Mouse (Mus musculus) sigmoid colon, adult 10 weeks (tissue): Measurements from ENCODE around the gene Palld. TPM values are rescaled to one million over a fixed set of nuclear protein-coding genes. Genes with fewer than 3 reads are reported as not detected.

Experiments
- polyA plus RNA-seq: library from polyadenylated mRNA; stranded (reverse); fragments of 350-450 nt; fragmentation: Illumina TruSeq; extraction: RNeasy Lipid Tissue Mini Kit (QIAGEN cat#74804); gene quantifications from one replicate; pipeline ENCODE4 v1.2.3, GENCODE M21; 2014; ENCODE audit warnings: low read depth, low replicate concordance

The Palld gene
- polyA plus RNA-seq = 107 TPM

GRCm38 (mm10) chr8:61902521-61902920 is at the start of gene Palld:
TSS of gene Palld (minus strand) at chr8:61902690.

GRCm38 (mm10) chr8:61927777-61928494 is 25.4 kb upstream of the Palld start, which contains the start of gene Ddx60:
TSS of gene Ddx60 (plus strand) at chr8:61928087.

GRCm38 (mm10) chr8:61487597-61488156 is 414.8 kb downstream of the Palld start, which contains the start of gene Cbr4:
TSS of gene Cbr4 (plus strand) at chr8:61487734.

Other genes with a start within 250 kb of the Palld start
- 45.2 TPM for gene Ddx60, start 25.4 kb upstream of the Palld start, polyA plus RNA-seq
- gene Anxa10, start 220.5 kb upstream of the Palld start, polyA plus RNA-seq = not detected